25 mouse cellular contexts compared by ENCODE assay signal in the genomic region with DNA sequence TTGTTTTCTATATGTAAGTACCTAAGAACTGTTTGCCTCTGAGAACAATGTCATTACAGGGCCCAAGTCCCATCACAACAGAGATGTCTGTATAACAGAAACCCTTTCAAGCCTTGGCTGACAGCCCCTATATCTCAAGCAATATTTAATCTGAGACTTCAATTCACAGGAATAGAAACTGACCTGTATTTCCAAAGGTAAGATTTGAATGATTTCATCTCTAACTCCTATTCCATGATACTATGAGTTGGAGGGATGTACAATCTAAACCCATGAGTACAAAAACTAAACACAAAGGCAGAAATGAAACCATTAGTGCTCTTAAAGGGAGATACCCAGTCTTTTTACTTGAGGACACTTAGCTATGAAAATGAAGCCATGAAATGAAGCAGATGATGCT.
DNase-seq lines count a peak whose midpoint lies in the region; ATAC-seq and TF ChIP-seq lines count a peak whose summit lies in the region.
"Had no signal": no experiment of that assay in that cellular context is flagged by ENCODE, and none has a peak within 500 bp of the region (broad histone marks: within the 10 kb centered on the region; RNA-seq: fewer than 3 reads in every experiment).

No protein-coding gene starts in this region.

- dilution Hi-C loops in CH12.LX (cut with MboI; ENCODE audit: extremely low pct_ligation_motif_present, extremely low pct_unique_long_range_greater_than_20kb, low sequenced_read_pairs): no loop called here

- H3K9me3 ChIP-seq in heart, postnatal 0 days (replicated peaks; ENCODE audit: control insufficient read depth, low read length): no peaks in the 10 kb centered on the region
- H3K9me3 ChIP-seq in CH12.LX (replicated peaks; ENCODE audit: low read length): no peaks in the 10 kb centered on the region
- no peaks in the 10 kb centered on the region for H3K9me3 ChIP-seq in liver, embryonic 12.5 days (replicated peaks)
- no peaks in the 10 kb centered on the region for H3K9me3 ChIP-seq in forebrain, postnatal 0 days (ENCODE audit: low read length)
- H3K9me3 ChIP-seq: embryonic facial prominence, embryonic 10.5 days; forebrain, embryonic 10.5 days; hindbrain, embryonic 15.5 days; intestine, embryonic 15.5 days; limb, embryonic 12.5 days; midbrain, embryonic 15.5 days had no signal

- H3K27ac ChIP-seq in heart, postnatal 0 days (ENCODE audit: low read depth): no peak overlapping the region
- H3K27ac ChIP-seq in CH12.LX (ENCODE audit: insufficient read depth, low read depth) (peak overlapping the region; percentile 46), macrophage (peak overlapping the region; percentile 100)
- H3K27ac ChIP-seq in liver, embryonic 12.5 days: no peak overlapping the region
- H3K27ac ChIP-seq in forebrain, postnatal 0 days (ENCODE audit: low read depth, low read length): no peak overlapping the region
- H3K27ac ChIP-seq: embryonic facial prominence, embryonic 10.5 days; forebrain, embryonic 10.5 days; heart, adult 2 months; hindbrain, embryonic 15.5 days; intestine, embryonic 15.5 days; limb, embryonic 12.5 days; midbrain, embryonic 15.5 days; stomach, postnatal 0 days had no signal

- ATAC-seq in heart, postnatal 0 days (ENCODE audit: insufficient read depth, low read depth): no peak
- no peak for ATAC-seq in liver, embryonic 12.5 days
- no peak for ATAC-seq in forebrain, postnatal 0 days
- ATAC-seq: activated CD4-positive, CD25-positive, alpha-beta regulatory T cell, adult 4 months; forebrain, embryonic 16.5 days; intestine, embryonic 15.5 days; midbrain, embryonic 15.5 days had no signal

- H3K36me3 ChIP-seq in heart, postnatal 0 days (replicated peaks; ENCODE audit: control insufficient read depth, insufficient read depth, low read length): no peaks in the 10 kb centered on the region
- peaks cover 0 to 19% of the 10 kb centered on the region in 2 experiments for H3K36me3 ChIP-seq in CH12.LX (replicated peaks in 1 of 2; ENCODE audit: control insufficient read depth in 1 of 2, insufficient read depth in 1 of 2, low read length in 1 of 2)
- H3K36me3 ChIP-seq in liver, embryonic 12.5 days: no peaks in the 10 kb centered on the region
- no peaks in the 10 kb centered on the region for H3K36me3 ChIP-seq in macrophage (ENCODE audit: inconsistent target)
- H3K36me3 ChIP-seq in forebrain, postnatal 0 days (ENCODE audit: insufficient read depth): peaks cover 10% of the 10 kb centered on the region
- H3K36me3 ChIP-seq: embryonic facial prominence, embryonic 10.5 days; forebrain, embryonic 10.5 days; intestine, embryonic 15.5 days; limb, embryonic 12.5 days; midbrain, embryonic 15.5 days had no signal

- no peak for TF ChIP-seq POLR2A in CH12.LX (IDR thresholded peaks at IDR 0.05; ENCODE audit: low read depth, low read length)

- H3K79me2 ChIP-seq in CH12.LX (replicated peaks; ENCODE audit: control insufficient read depth, extremely low read depth, insufficient read depth, poor library complexity, severe bottlenecking) (peaks cover 58% of the 10 kb centered on the region), macrophage (ENCODE audit: inconsistent target) (peaks cover 84% of the 10 kb centered on the region)

- TF ChIP-seq EP300 in heart, postnatal 0 days (IDR thresholded peaks at IDR 0.05; ENCODE audit: low read depth): no peak
- TF ChIP-seq EP300 in CH12.LX (IDR thresholded peaks at IDR 0.05; ENCODE audit: low read length): peak; percentile 47

- in situ Hi-C loops in CH12.LX (cut with MboI; ENCODE audit: low pct_ligation_motif_present, low pct_unique_long_range_greater_than_20kb, low sequenced_read_pairs): loop anchor here (25.0 kb wide), 1 partner anchor 282 kb away; no protein-coding TSS in a partner anchor

- TF ChIP-seq CTCF in heart, postnatal 0 days (IDR thresholded peaks at IDR 0.05; ENCODE audit: low read depth): no peak
- no peak for TF ChIP-seq CTCF in CH12.LX (conservative IDR thresholded peaks at IDR 0.05 in 1 of 2, IDR thresholded peaks at IDR 0.05 in 1 of 2; ENCODE audit: low read depth in 2 of 2, low read length in 2 of 2)
- TF ChIP-seq CTCF in forebrain, postnatal 0 days (IDR thresholded peaks at IDR 0.05; ENCODE audit: low read depth): no peak

- H3K4me1 ChIP-seq in heart, postnatal 0 days (ENCODE audit: control insufficient read depth, insufficient read depth): peaks cover 11% of the 10 kb centered on the region
- peaks cover 6 to 60% of the 10 kb centered on the region in 2 experiments; a peak in 2 of 4 replicates for H3K4me1 ChIP-seq in CH12.LX (ENCODE audit: control insufficient read depth in 1 of 2, insufficient read depth in 2 of 2)
- H3K4me1 ChIP-seq in liver, embryonic 12.5 days: peaks cover 9% of the 10 kb centered on the region
- H3K4me1 ChIP-seq in forebrain, postnatal 0 days (ENCODE audit: insufficient read depth): peaks cover 29% of the 10 kb centered on the region

- no peak overlapping the region for H3K9ac ChIP-seq in heart, postnatal 0 days (replicated peaks; ENCODE audit: low read depth, low read length)
- peak overlapping the region; percentile 94 for H3K9ac ChIP-seq in CH12.LX (ENCODE audit: insufficient read depth, low read depth)
- no peak overlapping the region for H3K9ac ChIP-seq in liver, embryonic 12.5 days
- no peak overlapping the region for H3K9ac ChIP-seq in forebrain, postnatal 0 days
- H3K9ac ChIP-seq: hindbrain, embryonic 15.5 days; intestine, embryonic 15.5 days; limb, embryonic 12.5 days; midbrain, embryonic 15.5 days had no signal

- no peak for DNase-seq in heart, postnatal 0 days (ENCODE audit: low spot score)
- no peak for DNase-seq in heart, postnatal 4 days
- no peak for DNase-seq in CH12.LX (ENCODE audit: extremely low read depth)
- DNase-seq in cerebellum, adult 11 months: no peak
- DNase-seq in forebrain, postnatal 0 days: no peak
- DNase-seq: adrenal gland, adult 8-10 months; cerebellum, adult 9-11 months; gastrocnemius, postnatal 36 days; heart, adult 2 months; kidney, adult 8-10 months; kidney, postnatal 10 days; lung, adult 2 months; lung, postnatal 14 days; thymus, adult 2 months had no signal

- no peak for TF ChIP-seq RAD21 in CH12.LX (IDR thresholded peaks at IDR 0.05; ENCODE audit: low read depth, low read length)

- H3K4me3 ChIP-seq in heart, postnatal 0 days (ENCODE audit: low read depth, low read length): no peak overlapping the region
- H3K4me3 ChIP-seq in CH12.LX (replicated peaks in 1 of 3; ENCODE audit: low read depth in 2 of 3, low read length in 2 of 3, poor library complexity in 1 of 3) (peak overlapping the region; percentile 64 to 76 (median 75)), macrophage (ENCODE audit: inconsistent target) (peak overlapping the region; percentile 96)
- H3K4me3 ChIP-seq in liver, embryonic 12.5 days: no peak overlapping the region
- H3K4me3 ChIP-seq in forebrain, postnatal 0 days (ENCODE audit: low read depth, low read length): no peak overlapping the region
- H3K4me3 ChIP-seq: embryonic facial prominence, embryonic 10.5 days; forebrain, embryonic 10.5 days; heart, adult 2 months; hindbrain, embryonic 15.5 days; intestine, embryonic 15.5 days; limb, embryonic 12.5 days; midbrain, embryonic 15.5 days had no signal

- no peaks in the 10 kb centered on the region for H3K27me3 ChIP-seq in heart, postnatal 0 days (ENCODE audit: control insufficient read depth, insufficient read depth, low read length)
- H3K27me3 ChIP-seq in CH12.LX (replicated peaks): no peaks in the 10 kb centered on the region
- no peaks in the 10 kb centered on the region for H3K27me3 ChIP-seq in liver, embryonic 12.5 days (replicated peaks)
- H3K27me3 ChIP-seq in forebrain, postnatal 0 days (ENCODE audit: insufficient read depth, low read length): no peaks in the 10 kb centered on the region
- H3K27me3 ChIP-seq: hindbrain, embryonic 15.5 days; intestine, embryonic 15.5 days; limb, embryonic 12.5 days; midbrain, embryonic 15.5 days had no signal

- H3K4me2 ChIP-seq in heart, postnatal 0 days (ENCODE audit: low read depth, low read length): peak overlapping the region; percentile 7; the same call in 1 of the 2 replicates
- peak overlapping the region; percentile 86 for H3K4me2 ChIP-seq in CH12.LX (ENCODE audit: insufficient read depth, low read depth, poor library complexity, severe bottlenecking)
- H3K4me2 ChIP-seq in liver, embryonic 12.5 days: peak overlapping the region; percentile 28; the same call in 1 of the 2 replicates
- no peak overlapping the region for H3K4me2 ChIP-seq in forebrain, postnatal 0 days (ENCODE audit: low read depth)
- H3K4me2 ChIP-seq: hindbrain, embryonic 15.5 days; intestine, embryonic 15.5 days; limb, embryonic 12.5 days; midbrain, embryonic 15.5 days had no signal

TF ChIP-seq in CH12.LX, 34 proteins besides CTCF, POLR2A, EP300 and RAD21:
- no peak for TF ChIP-seq MAZ (IDR thresholded peaks at IDR 0.05; ENCODE audit: low read depth, low read length)
- TF ChIP-seq SIN3A (IDR thresholded peaks at IDR 0.05; ENCODE audit: low read length): peak; percentile 58
- TF ChIP-seq MXI1 (IDR thresholded peaks at IDR 0.05; ENCODE audit: low read depth, low read length): peak; percentile 41; the same call in 1 of the 2 replicates
- peak; percentile 48; the same call in 1 of the 2 replicates for TF ChIP-seq IRF4 (IDR thresholded peaks at IDR 0.05; ENCODE audit: low read depth, low read length)
- TF ChIP-seq MAFK (IDR thresholded peaks at IDR 0.05; ENCODE audit: insufficient replicate concordance, low read length): 0 out of 2 replicates have a peak, but pooled peaks have one; percentile 10
- no peak for TF ChIP-seq BHLHE40 (IDR thresholded peaks at IDR 0.05; ENCODE audit: low read depth, low read length)

Comparison
In these comparisons a context has a peak if more than half of its experiments do, and no peak if none do; other contexts are left out.
1. H3K27ac ChIP-seq: peak in CH12.LX (single experiment) and macrophage (single experiment); none in heart, postnatal 0 days (single experiment), liver, embryonic 12.5 days (single experiment) and forebrain, postnatal 0 days (single experiment).
2. H3K4me3 ChIP-seq: peak in CH12.LX (3 of 3) and macrophage (single experiment); none in heart, postnatal 0 days (single experiment), liver, embryonic 12.5 days (single experiment) and forebrain, postnatal 0 days (single experiment).